Mouse (Mus musculus) liver, embryonic 14.5 days (tissue): ENCODE measurements at regions not wholly inside any gene's neighbourhood (a gene's known extent, or its start where the extent isn't known, plus 50 kb on each side); places are given as distances from the start of the nearest gene placed in this dataset.

Source experiments
- ATAC-seq: fragments of 200-750 bp; cut with Nextera tagmentation; 2 replicates; pipeline ENCODE4 v1.8.0; 2017; ENCODE audit warnings: moderate number of reproducible peaks, mild to moderate bottlenecking, moderate library complexity; ENCODE audit not compliant: insufficient read depth
- DNase-seq, 3 experiments: peaks; one replicate each; pipeline ENCODE4 v3.0.0-alpha.2; 2012 to 2013; ENCODE audit warnings: low read depth in 3 of 3, low spot score in 3 of 3
- H3K27ac ChIP-seq: fragments of 300-500 bp; sonication (generic); 2 replicates; pipeline ENCODE4 v1.5.1; 2014; ENCODE audit warnings: moderate library complexity, mild to moderate bottlenecking, control low read depth, inconsistent platforms
- H3K27me3 ChIP-seq: fragments of 300-500 bp; sonication (generic); 2 replicates; pipeline ENCODE4 v1.6.1; 2014; ENCODE audit warnings: mild to moderate bottlenecking, low read length, moderate library complexity; ENCODE audit not compliant: control insufficient read depth, insufficient read depth
- H3K36me3 ChIP-seq: fragments of 300-500 bp; sonication (generic); replicated peaks from 2 replicates; pipeline ENCODE4 v1.6.1; 2014; ENCODE audit warnings: low read depth; ENCODE audit not compliant: control insufficient read depth, insufficient read depth
- H3K4me1 ChIP-seq, 2 experiments: fragments of 200-500 bp in 1 of 2; fragments of 300-500 bp in 1 of 2; sonication (generic) in 1 of 2; replicated peaks; 2 replicates each; pipeline ENCODE4 v1.6.1; 2012 to 2014; ENCODE audit warnings: antibody characterized with exemption in 1 of 2, inconsistent platforms in 1 of 2, low read length in 1 of 2; ENCODE audit not compliant: control insufficient read depth in 2 of 2, insufficient read depth in 2 of 2
- H3K4me2 ChIP-seq: fragments of 300-500 bp; sonication (generic); 2 replicates; pipeline ENCODE4 v1.6.1; 2014; ENCODE audit warnings: low read depth, mild to moderate bottlenecking, control low read depth, moderate library complexity
- H3K4me3 ChIP-seq, 2 experiments: fragments of 200-500 bp in 1 of 2; fragments of 300-500 bp in 1 of 2; sonication (generic) in 1 of 2; 2 replicates each; pipeline ENCODE4 v1.5.1; 2012 to 2014; ENCODE audit warnings: low read depth in 2 of 2, low read length in 2 of 2, mild to moderate bottlenecking in 2 of 2, control low read depth in 1 of 2, inconsistent platforms in 1 of 2, moderate library complexity in 1 of 2; ENCODE audit not compliant: insufficient read depth in 1 of 2
- H3K9ac ChIP-seq: fragments of 300-500 bp; sonication (generic); replicated peaks from 2 replicates; pipeline ENCODE4 v1.6.1; 2014; ENCODE audit warnings: mild to moderate bottlenecking, control low read depth, moderate library complexity
- H3K9me3 ChIP-seq: fragments of 300-500 bp; sonication (generic); 2 replicates; pipeline ENCODE4 v1.6.1; 2016; ENCODE audit warnings: low read length, mixed read lengths; ENCODE audit not compliant: control insufficient read depth
- CTCF ChIP-seq: IDR thresholded peaks from 2 replicates; pipeline ENCODE4 v1.5.1; 2016; ENCODE audit warnings: antibody characterized with exemption, low read depth, control low read depth
- EP300 ChIP-seq: IDR thresholded peaks from 2 replicates; pipeline ENCODE4 v1.6.1; 2016; ENCODE audit warnings: antibody characterized with exemption, low read depth
- WGBS: fragments of 180-500 bp; shearing (Covaris S2); extraction: QIAGEN DNeasy Blood & Tissue Kit; methylation state at CpG from one replicate; pipeline ENCODE4 v1.1.7; 2014; ENCODE audit not compliant: insufficient replicate concordance; 5-methylcytosine and 5-hydroxymethylcytosine counted together

DNA sequence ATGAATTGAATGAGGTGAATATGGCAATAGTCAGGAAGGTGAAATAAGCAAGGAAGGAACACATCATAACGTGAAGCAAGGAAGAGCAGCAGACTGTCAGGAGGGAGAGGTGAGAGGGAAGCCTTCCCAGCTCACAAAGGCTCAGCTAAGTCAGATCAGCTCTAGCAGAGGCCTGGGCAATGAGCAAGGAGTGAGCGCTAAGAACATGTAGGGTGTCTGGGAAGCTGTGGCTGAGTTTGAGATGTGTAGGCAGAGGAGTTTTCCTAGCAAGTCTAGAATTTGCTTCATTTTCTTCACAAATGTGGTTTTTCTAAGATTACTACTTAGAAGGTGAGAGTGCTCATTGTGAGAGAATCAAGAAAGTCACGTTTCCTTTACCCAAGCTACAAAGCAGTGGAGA, 803.5 kb upstream of the Chrm3 start:
- Histone ChIP-seq H3K9ac (no peak overlapping the region), H3K27ac (no peak overlapping the region), H3K36me3 (no peaks in the 10 kb centered on the region), H3K4me1 (no peaks in the 10 kb centered on the region), H3K9me3 (no peaks in the 10 kb centered on the region), H3K4me2 (no peak overlapping the region), H3K4me3 (no peak overlapping the region), H3K27me3 (no peaks in the 10 kb centered on the region)
- TF ChIP-seq EP300 (no peak), CTCF (no peak)
- WGBS, result 45% methylated on average over 3 of the region's 3 CpGs
- ATAC-seq (no peak), DNase-seq (no peak)

DNA sequence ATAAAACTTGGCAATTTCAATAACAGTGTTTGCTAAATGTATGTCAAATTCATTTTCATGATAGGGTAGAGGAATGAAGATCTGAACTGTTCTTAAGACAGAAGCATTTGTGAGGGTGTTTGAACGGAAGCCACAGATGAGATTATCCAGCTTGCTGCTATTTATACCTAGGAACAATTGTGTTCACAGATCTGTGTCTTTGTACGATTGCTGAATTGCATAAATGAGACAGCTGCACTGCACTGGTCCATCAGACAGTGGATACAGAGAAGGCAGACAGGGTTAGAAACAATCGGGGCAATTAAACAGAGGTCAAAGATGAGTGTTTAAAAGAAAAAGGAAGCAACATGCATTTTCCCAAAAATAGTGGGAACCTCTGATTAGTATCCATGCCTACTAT, 786.6 kb upstream of the Chrm3 start:
- no peak overlapping the region for H3K4me2 ChIP-seq
- H3K9ac ChIP-seq, result no peak overlapping the region
- H3K36me3 ChIP-seq, result no peaks in the 10 kb centered on the region
- 72% methylated on average over 3 of the region's 3 CpGs for WGBS
- H3K27ac ChIP-seq, result no peak overlapping the region
- no peak for ATAC-seq
- no peaks in the 10 kb centered on the region for H3K27me3 ChIP-seq
- DNase-seq, result no peak
- TF ChIP-seq EP300 (no peak), CTCF (no peak)
- H3K4me1 ChIP-seq, result no peaks in the 10 kb centered on the region
- H3K4me3 ChIP-seq, result no peak overlapping the region
- no peaks in the 10 kb centered on the region for H3K9me3 ChIP-seq

DNA sequence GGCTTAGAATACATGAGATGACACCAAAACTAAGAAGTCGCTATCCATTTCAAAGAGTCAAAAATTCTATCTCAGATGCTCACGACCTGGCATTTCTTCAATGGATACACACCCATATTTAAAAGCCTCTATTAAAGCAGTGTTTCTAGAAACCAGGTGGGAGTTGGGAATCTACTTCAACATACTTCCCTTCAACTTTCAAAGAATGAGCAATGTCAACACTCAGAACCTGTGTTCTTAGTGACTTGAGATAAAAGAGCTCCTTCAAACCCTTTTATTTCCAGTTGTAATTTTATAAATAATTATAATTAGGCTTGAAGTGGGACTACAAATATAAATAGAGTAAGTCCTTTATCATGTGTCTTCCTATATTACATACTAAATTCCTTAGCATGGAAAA, 747.0 kb upstream of the Chrm3 start:
- Histone ChIP-seq H3K4me1 (no peaks in the 10 kb centered on the region), H3K4me3 (no peak overlapping the region), H3K9me3 (no peaks in the 10 kb centered on the region), H3K27ac (no peak overlapping the region), H3K9ac (no peak overlapping the region), H3K4me2 (no peak overlapping the region), H3K27me3 (no peaks in the 10 kb centered on the region), H3K36me3 (no peaks in the 10 kb centered on the region)
- 72% methylated on average over 2 of the region's 2 CpGs for WGBS
- TF ChIP-seq CTCF, result no peak
- no peak for TF ChIP-seq EP300
- DNase-seq, result no peak
- ATAC-seq, result no peak

DNA sequence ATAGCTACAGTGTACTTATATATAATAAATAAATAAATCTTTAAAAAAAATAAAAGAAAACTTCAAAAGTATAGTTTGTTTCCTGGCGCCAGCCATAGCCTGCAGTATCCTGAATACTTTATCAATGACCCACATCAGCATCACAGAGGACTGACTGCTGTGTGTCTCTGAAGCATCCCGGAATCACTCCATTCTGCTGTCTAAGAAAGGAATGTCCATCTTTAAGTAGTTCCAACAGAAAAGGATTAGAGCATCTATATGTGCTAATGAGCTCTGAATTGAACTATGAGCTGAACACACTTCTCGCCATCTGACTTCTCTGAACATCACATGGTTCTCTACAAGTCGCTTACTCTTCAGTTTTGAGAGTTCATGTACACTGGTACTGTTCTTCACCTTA, 745.8 kb upstream of the Chrm3 start:
- Histone ChIP-seq H3K4me3 (no peak overlapping the region), H3K27ac (no peak overlapping the region), H3K36me3 (no peaks in the 10 kb centered on the region), H3K9me3 (no peaks in the 10 kb centered on the region), H3K4me1 (no peaks in the 10 kb centered on the region), H3K9ac (no peak overlapping the region), H3K27me3 (no peaks in the 10 kb centered on the region), H3K4me2 (no peak overlapping the region)
- ATAC-seq, result no peak
- TF ChIP-seq EP300 (no peak), CTCF (no peak)
- no peak for DNase-seq
- 52% methylated on average over 4 of the region's 4 CpGs for WGBS

DNA sequence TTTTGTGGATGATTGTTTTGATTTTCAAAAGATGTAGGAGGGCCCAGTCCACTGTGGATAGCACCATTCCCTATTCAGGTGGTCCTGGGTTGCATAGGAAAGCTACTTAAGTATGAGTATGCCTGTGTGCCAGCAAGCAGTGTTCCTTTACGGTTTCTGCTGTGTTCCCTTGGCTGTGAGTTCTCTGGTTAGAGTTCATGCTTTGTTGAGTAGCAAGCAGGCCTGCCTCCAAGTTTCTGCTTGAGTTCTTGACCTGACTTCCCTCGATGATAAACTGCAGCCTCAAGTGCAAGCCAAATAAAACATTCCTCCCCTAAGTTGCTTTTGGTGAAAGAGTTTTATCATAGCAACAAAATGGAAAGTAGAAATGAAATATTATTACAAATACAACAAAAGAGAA, 744.9 kb upstream of the Chrm3 start:
- Histone ChIP-seq H3K27me3 (no peaks in the 10 kb centered on the region), H3K4me3 (no peak overlapping the region), H3K9ac (no peak overlapping the region), H3K4me1 (no peaks in the 10 kb centered on the region), H3K27ac (no peak overlapping the region), H3K4me2 (no peak overlapping the region), H3K36me3 (no peaks in the 10 kb centered on the region), H3K9me3 (no peaks in the 10 kb centered on the region)
- no peak for TF ChIP-seq CTCF
- no peak for TF ChIP-seq EP300
- WGBS, result 32% methylated on average over 2 of the region's 2 CpGs
- no peak for DNase-seq
- ATAC-seq, result no peak

DNA sequence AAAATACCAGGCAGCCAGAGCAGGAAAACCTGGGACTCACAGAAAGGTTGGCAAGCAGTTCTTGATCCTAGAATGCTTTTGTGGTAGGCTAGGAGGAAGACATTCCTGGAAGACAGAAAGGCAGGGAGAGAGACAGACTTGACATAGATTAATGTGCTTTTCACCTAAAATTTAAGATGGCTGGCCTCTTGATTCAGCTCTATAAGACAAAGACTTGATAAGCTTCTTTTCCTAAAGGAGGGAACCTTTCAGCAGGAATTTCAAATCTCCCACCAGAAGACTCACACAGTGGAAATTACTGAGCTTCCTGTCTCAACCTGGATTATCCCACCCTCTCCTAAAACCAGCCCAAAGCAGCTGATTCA, 738.9 kb upstream of the Chrm3 start:
- DNase-seq (no peak), ATAC-seq (no peak)
- TF ChIP-seq CTCF (no peak), EP300 (no peak)
- no peaks in the 10 kb centered on the region for H3K27me3 ChIP-seq
- no peak overlapping the region for H3K4me2 ChIP-seq
- no peaks in the 10 kb centered on the region for H3K36me3 ChIP-seq
- H3K4me1 ChIP-seq, result no peaks in the 10 kb centered on the region
- no peak overlapping the region for H3K27ac ChIP-seq
- H3K9me3 ChIP-seq, result no peaks in the 10 kb centered on the region
- H3K9ac ChIP-seq, result no peak overlapping the region
- no peak overlapping the region for H3K4me3 ChIP-seq
